22 mouse cellular contexts compared by ENCODE assay signal in the genomic region with DNA sequence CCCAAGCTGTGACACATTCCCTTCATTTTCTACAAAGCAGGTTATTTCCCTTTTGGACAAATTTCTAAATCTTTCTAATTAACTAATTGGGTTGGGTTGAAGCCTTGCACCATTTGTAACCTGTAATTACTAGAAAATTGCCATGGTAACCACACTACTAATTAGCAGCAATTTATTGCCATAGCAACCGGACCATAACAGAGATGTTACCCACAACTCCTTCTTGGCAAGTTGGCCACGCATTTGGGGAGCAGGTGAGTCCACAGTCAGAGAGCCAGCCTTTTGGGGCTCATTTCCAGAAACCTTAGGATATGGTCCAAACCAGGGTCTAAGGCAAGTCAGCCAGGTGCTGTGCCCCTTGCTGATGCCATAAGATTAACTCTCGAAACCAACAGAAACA.
DNase-seq lines count a peak whose midpoint lies in the region; ATAC-seq lines count a peak whose summit lies in the region.
"Had no signal": no experiment of that assay in that cellular context is flagged by ENCODE, and none has a peak within 500 bp of the region (broad histone marks: within the 10 kb centered on the region; RNA-seq: fewer than 3 reads in every experiment).

No protein-coding gene starts in this region.

- ATAC-seq in hindbrain, embryonic 14.5 days (ENCODE audit: low FRiP score), result no peak
- no peak for ATAC-seq in midbrain, embryonic 15.5 days (replicated peaks)
- peak; percentile 52 for ATAC-seq in forebrain, embryonic 14.5 days
- ATAC-seq: activated CD4-positive, CD25-positive, alpha-beta regulatory T cell, adult 4 months had no signal

- H3K27me3 ChIP-seq in hindbrain, embryonic 14.5 days (ENCODE audit: control insufficient read depth, insufficient read depth, low read length), result no peaks in the 10 kb centered on the region
- H3K27me3 ChIP-seq in hindbrain, embryonic 10.5 days (ENCODE audit: insufficient read depth, poor library complexity, severe bottlenecking), result peaks cover 26% of the 10 kb centered on the region
- H3K27me3 ChIP-seq in midbrain, embryonic 15.5 days (replicated peaks), result no peaks in the 10 kb centered on the region
- H3K27me3 ChIP-seq in midbrain, embryonic 10.5 days (ENCODE audit: low read depth, poor library complexity, severe bottlenecking), result peaks cover 10% of the 10 kb centered on the region
- H3K27me3 ChIP-seq in forebrain, embryonic 14.5 days (replicated peaks; ENCODE audit: control insufficient read depth, insufficient read depth, low read length), result no peaks in the 10 kb centered on the region
- H3K27me3 ChIP-seq: hindbrain, embryonic 12.5 days; liver, embryonic 15.5 days had no signal

- no peaks in the 10 kb centered on the region for H3K36me3 ChIP-seq in hindbrain, embryonic 14.5 days (replicated peaks; ENCODE audit: control insufficient read depth, insufficient read depth)
- no peaks in the 10 kb centered on the region for H3K36me3 ChIP-seq in hindbrain, embryonic 10.5 days
- H3K36me3 ChIP-seq in midbrain, embryonic 15.5 days (replicated peaks), result no peaks in the 10 kb centered on the region
- no peaks in the 10 kb centered on the region for H3K36me3 ChIP-seq in midbrain, embryonic 10.5 days
- no peaks in the 10 kb centered on the region for H3K36me3 ChIP-seq in forebrain, embryonic 14.5 days (ENCODE audit: control insufficient read depth, insufficient read depth, low read length)
- H3K36me3 ChIP-seq: hindbrain, embryonic 12.5 days; limb, embryonic 12.5 days; liver, embryonic 15.5 days had no signal

- WGBS in hindbrain, embryonic 14.5 days, result 61% methylated on average over 3 of the region's 3 CpGs
- 84% methylated on average over 3 of the region's 3 CpGs for WGBS in hindbrain, embryonic 10.5 days
- 78% methylated on average over 3 of the region's 3 CpGs for WGBS in midbrain, embryonic 15.5 days
- WGBS in midbrain, embryonic 10.5 days, result 79% methylated on average over 3 of the region's 3 CpGs
- 40% methylated on average over 3 of the region's 3 CpGs for WGBS in forebrain, embryonic 14.5 days

- H3K4me2 ChIP-seq in hindbrain, embryonic 14.5 days (replicated peaks), result no peak overlapping the region
- no peak overlapping the region for H3K4me2 ChIP-seq in midbrain, embryonic 15.5 days
- H3K4me2 ChIP-seq in forebrain, embryonic 14.5 days (ENCODE audit: low read length), result no peak overlapping the region
- H3K4me2 ChIP-seq: hindbrain, embryonic 12.5 days; limb, embryonic 12.5 days; liver, embryonic 15.5 days; lung, embryonic 14.5 days had no signal

- peak; percentile 56 to 68 for DNase-seq in cerebellum, postnatal 10 days
- DNase-seq in cerebellum, adult 9-11 months, result no peak
- DNase-seq in hindbrain, embryonic 14.5 days (ENCODE audit: low spot score), result peak; percentile 74
- DNase-seq in hindbrain, embryonic 10.5 days (ENCODE audit: low spot score), result no peak
- no peak for DNase-seq in midbrain, embryonic 10.5 days (ENCODE audit: low spot score)
- DNase-seq in forebrain, embryonic 14.5 days (ENCODE audit: low spot score), result peak; percentile 93
- DNase-seq in urinary bladder, postnatal 25 days (ENCODE audit: low spot score), result no peak
- DNase-seq: adrenal gland, adult 2 months; adrenal gland, postnatal 36 days; cerebellum, adult 9-10 months; gastrocnemius, postnatal 14 days; heart, postnatal 14 days; kidney, adult 18-20 months; kidney, postnatal 36 days; lung, embryonic 14.5 days; lung, postnatal 14 days had no signal

- no peak overlapping the region for H3K4me3 ChIP-seq in hindbrain, embryonic 14.5 days (replicated peaks; ENCODE audit: low read length)
- no peak overlapping the region for H3K4me3 ChIP-seq in hindbrain, embryonic 10.5 days
- H3K4me3 ChIP-seq in midbrain, embryonic 15.5 days, result no peak overlapping the region
- no peak overlapping the region for H3K4me3 ChIP-seq in midbrain, embryonic 10.5 days
- no peak overlapping the region for H3K4me3 ChIP-seq in forebrain, embryonic 14.5 days (ENCODE audit: low read depth, low read length)
- H3K4me3 ChIP-seq: erythroblast, embryonic 14.5 days; hindbrain, embryonic 12.5 days; limb, embryonic 12.5 days; liver, embryonic 15.5 days had no signal

- no peak overlapping the region for H3K9ac ChIP-seq in hindbrain, embryonic 14.5 days
- H3K9ac ChIP-seq in midbrain, embryonic 15.5 days, result no peak overlapping the region
- no peak overlapping the region for H3K9ac ChIP-seq in forebrain, embryonic 14.5 days (ENCODE audit: low read length)
- H3K9ac ChIP-seq: hindbrain, embryonic 12.5 days; limb, embryonic 12.5 days; liver, embryonic 15.5 days; lung, embryonic 14.5 days had no signal

- peaks cover 26% of the 10 kb centered on the region for H3K4me1 ChIP-seq in hindbrain, embryonic 14.5 days (replicated peaks; ENCODE audit: control insufficient read depth, insufficient read depth, low read length)
- peaks cover 35% of the 10 kb centered on the region for H3K4me1 ChIP-seq in hindbrain, embryonic 10.5 days (replicated peaks)
- peaks cover 16% of the 10 kb centered on the region for H3K4me1 ChIP-seq in midbrain, embryonic 15.5 days
- H3K4me1 ChIP-seq in midbrain, embryonic 10.5 days, result peaks cover 23% of the 10 kb centered on the region
- peaks cover 31% of the 10 kb centered on the region for H3K4me1 ChIP-seq in forebrain, embryonic 14.5 days (ENCODE audit: control insufficient read depth, insufficient read depth, low read length)
- H3K4me1 ChIP-seq: liver, embryonic 15.5 days had no signal

- H3K9me3 ChIP-seq in hindbrain, embryonic 14.5 days (ENCODE audit: control insufficient read depth, low read length), result no peaks in the 10 kb centered on the region
- H3K9me3 ChIP-seq in hindbrain, embryonic 10.5 days, result no peaks in the 10 kb centered on the region
- no peaks in the 10 kb centered on the region for H3K9me3 ChIP-seq in midbrain, embryonic 15.5 days
- no peaks in the 10 kb centered on the region for H3K9me3 ChIP-seq in midbrain, embryonic 10.5 days (replicated peaks)
- no peaks in the 10 kb centered on the region for H3K9me3 ChIP-seq in forebrain, embryonic 14.5 days (replicated peaks; ENCODE audit: control insufficient read depth, low read length)
- H3K9me3 ChIP-seq: hindbrain, embryonic 12.5 days; limb, embryonic 12.5 days; liver, embryonic 15.5 days had no signal

- H3K27ac ChIP-seq in hindbrain, embryonic 14.5 days, result peak overlapping the region; percentile 53; the same call in 1 of the 2 replicates
- H3K27ac ChIP-seq in hindbrain, embryonic 10.5 days, result no peak overlapping the region
- 0 out of 2 replicates have a peak overlapping the region, but pooled peaks have one; percentile 27 for H3K27ac ChIP-seq in midbrain, embryonic 15.5 days
- no peak overlapping the region for H3K27ac ChIP-seq in midbrain, embryonic 10.5 days (replicated peaks)
- H3K27ac ChIP-seq in forebrain, embryonic 14.5 days (ENCODE audit: low read depth, low read length), result peak overlapping the region; percentile 65; the same call in 1 of the 2 replicates
- H3K27ac ChIP-seq: hindbrain, embryonic 12.5 days; limb, embryonic 12.5 days; liver, embryonic 15.5 days had no signal

Comparison
In these comparisons a context has a peak if more than half of its experiments do, and no peak if none do; other contexts are left out.
1. DNase-seq: peak in cerebellum, postnatal 10 days (2 of 2), hindbrain, embryonic 14.5 days (single experiment) and forebrain, embryonic 14.5 days (single experiment); none in cerebellum, adult 9-11 months (single experiment), hindbrain, embryonic 10.5 days (single experiment), midbrain, embryonic 10.5 days (single experiment) and urinary bladder, postnatal 25 days (single experiment).
2. H3K27ac ChIP-seq: peak in hindbrain, embryonic 14.5 days (single experiment), midbrain, embryonic 15.5 days (single experiment) and forebrain, embryonic 14.5 days (single experiment); none in hindbrain, embryonic 10.5 days (single experiment) and midbrain, embryonic 10.5 days (single experiment).